Mouse (Mus musculus) liver, embryonic 15.5 days (tissue): Measurements from ENCODE around the gene Iqcb1. TPM values are rescaled to one million over a fixed set of nuclear protein-coding genes. Genes with fewer than 3 reads are reported as not detected.

ENCODE experiments used
- ATAC-seq: fragments of 200-750 bp; cut with Nextera tagmentation; 2 replicates; pipeline ENCODE4 v1.8.0; 2017; ENCODE audit warnings: moderate number of reproducible peaks, mild to moderate bottlenecking, moderate library complexity; ENCODE audit not compliant: insufficient read depth
- H3K27ac ChIP-seq: fragments of 300-500 bp; sonication (generic); replicated peaks from 2 replicates; pipeline ENCODE4 v1.5.1; 2015; ENCODE audit warnings: mild to moderate bottlenecking, inconsistent platforms
- H3K27me3 ChIP-seq: fragments of 300-500 bp; sonication (generic); 2 replicates; pipeline ENCODE4 v1.6.1; 2015; ENCODE audit warnings: mild to moderate bottlenecking, inconsistent platforms
- H3K36me3 ChIP-seq: fragments of 300-500 bp; sonication (generic); replicated peaks from 2 replicates; pipeline ENCODE4 v1.6.1; 2015; ENCODE audit warnings: moderate library complexity, mild to moderate bottlenecking, inconsistent platforms
- H3K4me1 ChIP-seq: fragments of 300-500 bp; sonication (generic); replicated peaks from 2 replicates; pipeline ENCODE4 v1.6.1; 2015; ENCODE audit warnings: inconsistent platforms
- H3K4me2 ChIP-seq: fragments of 300-500 bp; sonication (generic); 2 replicates; pipeline ENCODE4 v1.6.1; 2015; ENCODE audit warnings: moderate library complexity, mild to moderate bottlenecking, inconsistent platforms
- H3K4me3 ChIP-seq: fragments of 300-500 bp; sonication (generic); replicated peaks from 2 replicates; pipeline ENCODE4 v1.5.1; 2015; ENCODE audit warnings: mild to moderate bottlenecking, inconsistent platforms
- H3K9ac ChIP-seq: fragments of 300-500 bp; sonication (generic); 2 replicates; pipeline ENCODE4 v1.6.1; 2015; ENCODE audit warnings: moderate library complexity, mild to moderate bottlenecking, inconsistent platforms
- H3K9me3 ChIP-seq: fragments of 300-500 bp; sonication (generic); replicated peaks from 2 replicates; pipeline ENCODE4 v1.6.1; 2016; ENCODE audit warnings: inconsistent platforms
- WGBS: fragments of 180-500 bp; shearing (Covaris S2); methylation state at CpG from one replicate; pipeline ENCODE4 v1.1.7; 2015; ENCODE audit warnings: mixed read lengths; ENCODE audit not compliant: insufficient replicate concordance; 5-methylcytosine and 5-hydroxymethylcytosine counted together
- microRNA-seq: library from miRNA; unstranded; fragments of <30 nt; microRNA quantifications from one replicate; pipeline ENCODE4, GENCODE M21; 2016
- polyA plus RNA-seq: library from polyadenylated mRNA; unstranded; fragments of >200 nt; fragmentation: Nextera tagmentation; extraction: Ambion mirVana; gene quantifications from 2 replicates; pipeline ENCODE4 v1.2.1, GENCODE M21; 2015

The Iqcb1 gene
- polyA plus RNA-seq, 1 experiment from 2014 or later, result 9.1 TPM

- no peak for ATAC-seq
- Histone ChIP-seq H3K36me3 (peaks cover 59% of the 10 kb centered on the region), H3K4me1 (no peaks in the 10 kb centered on the region), H3K9ac (no peak overlapping the region), H3K4me3 (no peak overlapping the region), H3K27me3 (no peaks in the 10 kb centered on the region), H3K27ac (no peak overlapping the region), H3K9me3 (no peaks in the 10 kb centered on the region), H3K4me2 (no peak overlapping the region)
- WGBS, result 82% methylated on average over 10 of the region's 10 CpGs
Measured at GRCm38 (mm10) chr16:36911909-36912308, 83.7 kb downstream of the Iqcb1 start.

GRCm38 (mm10) chr16:36912311-36912710, 84.1 kb downstream of the Iqcb1 start:
- Histone ChIP-seq H3K9ac (no peak overlapping the region), H3K27me3 (no peaks in the 10 kb centered on the region), H3K36me3 (peaks cover 58% of the 10 kb centered on the region), H3K4me2 (no peak overlapping the region), H3K27ac (no peak overlapping the region), H3K4me3 (no peak overlapping the region), H3K9me3 (no peaks in the 10 kb centered on the region), H3K4me1 (no peaks in the 10 kb centered on the region)
- 84% methylated on average over 13 of the region's 13 CpGs for WGBS
- ATAC-seq, result no peak

DNA sequence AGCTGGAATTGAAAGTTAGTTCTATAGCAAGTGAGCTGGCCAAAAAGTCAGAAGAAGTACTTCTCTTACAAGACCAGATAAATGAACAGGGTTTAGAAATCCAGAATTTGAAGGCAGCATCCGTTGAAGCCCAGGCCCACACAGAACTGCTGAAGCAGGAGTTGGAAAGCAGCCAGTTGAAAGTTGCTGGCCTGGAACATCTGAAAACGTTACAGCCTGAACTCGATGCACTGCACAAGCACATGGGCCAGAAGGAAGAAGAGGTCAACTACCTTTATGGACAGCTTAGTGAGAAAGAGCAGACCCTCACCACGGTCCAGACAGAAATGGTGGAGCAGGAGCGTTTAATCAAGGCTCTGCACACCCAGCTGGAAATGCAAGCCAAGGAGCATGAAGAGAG, 86.0 kb downstream of the Iqcb1 start:
- no peak for ATAC-seq
- Histone ChIP-seq H3K4me2 (no peak overlapping the region), H3K36me3 (peaks cover 58% of the 10 kb centered on the region), H3K9ac (no peak overlapping the region), H3K27ac (0 out of 2 replicates have a peak overlapping the region, but pooled peaks have one; percentile 24), H3K4me3 (no peak overlapping the region), H3K9me3 (no peaks in the 10 kb centered on the region), H3K4me1 (no peaks in the 10 kb centered on the region), H3K27me3 (no peaks in the 10 kb centered on the region)
- WGBS, result 70% methylated on average over 5 of the region's 5 CpGs

DNA sequence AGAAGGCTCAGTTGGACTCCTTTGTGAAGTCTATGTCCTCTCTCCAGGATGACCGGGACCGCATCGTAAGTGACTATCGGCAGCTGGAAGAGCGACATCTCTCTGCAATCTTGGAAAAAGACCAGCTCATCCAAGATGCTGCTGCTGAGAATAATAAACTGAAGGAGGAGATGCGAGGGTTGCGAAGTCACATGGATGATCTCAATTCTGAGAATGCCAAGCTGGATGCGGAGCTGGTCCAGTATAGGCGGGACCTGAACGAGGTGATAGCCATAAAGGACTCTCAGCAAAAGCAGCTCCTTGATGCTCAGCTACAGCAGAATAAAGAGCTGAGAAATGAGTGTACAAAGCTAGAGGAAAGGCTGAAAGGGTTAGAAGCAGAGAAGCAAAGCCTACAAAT, 90.3 kb downstream of the Iqcb1 start:
- Histone ChIP-seq H3K9ac (no peak overlapping the region), H3K4me3 (no peak overlapping the region), H3K27me3 (no peaks in the 10 kb centered on the region), H3K9me3 (no peaks in the 10 kb centered on the region), H3K4me1 (no peaks in the 10 kb centered on the region), H3K27ac (no peak overlapping the region), H3K36me3 (peaks cover 50% of the 10 kb centered on the region), H3K4me2 (no peak overlapping the region)
- 93% methylated on average over 10 of the region's 10 CpGs for WGBS
- ATAC-seq, result no peak

DNA sequence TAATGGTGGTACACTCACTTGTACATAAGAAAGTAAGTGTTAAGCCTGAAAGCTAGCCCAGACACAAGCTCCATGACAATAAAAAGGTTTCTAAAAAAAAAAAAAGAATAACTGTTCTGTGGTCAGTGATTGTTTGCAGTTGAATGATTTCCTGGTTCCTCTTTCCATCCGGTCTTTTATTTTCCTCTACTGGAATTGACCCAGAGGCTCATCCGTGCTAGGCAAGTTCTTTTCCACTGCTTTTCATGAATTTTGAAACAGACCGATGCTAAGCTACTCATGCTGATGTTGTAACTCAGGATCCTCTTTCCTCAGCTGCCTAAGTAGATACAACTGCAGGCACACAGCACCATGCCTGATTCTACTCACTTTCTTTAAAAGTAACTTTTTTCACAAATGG, 92.2 kb downstream of the Iqcb1 start:
- no peak overlapping the region for H3K27ac ChIP-seq
- no peak overlapping the region for H3K4me3 ChIP-seq
- no peak overlapping the region for H3K4me2 ChIP-seq
- H3K36me3 ChIP-seq, result peaks cover 47% of the 10 kb centered on the region
- no peaks in the 10 kb centered on the region for H3K27me3 ChIP-seq
- no peak for ATAC-seq
- H3K9me3 ChIP-seq, result no peaks in the 10 kb centered on the region
- no peaks in the 10 kb centered on the region for H3K4me1 ChIP-seq
- H3K9ac ChIP-seq, result no peak overlapping the region
- WGBS, result 68% methylated on average over 3 of the region's 3 CpGs

DNA sequence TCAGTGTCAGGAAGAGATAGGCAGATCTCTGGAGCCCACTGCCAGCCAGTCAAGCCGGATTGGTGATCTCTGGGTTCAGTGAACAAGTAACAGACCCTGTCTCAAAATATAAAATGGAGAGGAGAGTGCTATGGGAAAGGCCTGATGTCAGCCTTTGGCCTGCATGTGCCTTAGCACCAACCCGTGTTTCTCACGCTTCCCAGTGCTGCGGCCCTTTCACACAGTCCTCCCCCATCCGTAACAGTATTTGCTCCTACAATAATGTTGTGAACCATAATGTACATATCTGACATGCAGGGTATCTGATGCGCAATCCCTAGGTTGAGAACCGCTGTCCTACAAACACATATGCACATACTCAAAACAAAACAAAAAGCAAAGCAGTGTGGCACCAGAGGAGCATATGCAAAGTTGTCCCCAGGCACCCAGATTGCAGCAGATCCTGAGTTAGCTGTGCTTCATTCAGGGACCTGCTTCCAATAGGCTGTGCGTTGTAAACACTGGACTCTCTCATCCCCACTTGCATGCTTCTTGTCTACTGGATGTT, 93.0 kb downstream of the Iqcb1 start:
- no peak overlapping the region for H3K4me2 ChIP-seq
- H3K4me1 ChIP-seq, result no peaks in the 10 kb centered on the region
- H3K36me3 ChIP-seq, result peaks cover 49% of the 10 kb centered on the region
- ATAC-seq, result no peak
- no peak overlapping the region for H3K4me3 ChIP-seq
- H3K27ac ChIP-seq, result no peak overlapping the region
- H3K9ac ChIP-seq, result no peak overlapping the region
- WGBS, result 82% methylated on average over 8 of the region's 8 CpGs
- H3K27me3 ChIP-seq, result no peaks in the 10 kb centered on the region
- no peaks in the 10 kb centered on the region for H3K9me3 ChIP-seq

GRCm38 (mm10) chr16:36921980-36922379, 93.8 kb downstream of the Iqcb1 start:
- no peak overlapping the region for H3K4me2 ChIP-seq
- no peak overlapping the region for H3K4me3 ChIP-seq
- ATAC-seq, result no peak
- H3K27ac ChIP-seq, result no peak overlapping the region
- H3K9ac ChIP-seq, result no peak overlapping the region
- no peaks in the 10 kb centered on the region for H3K4me1 ChIP-seq
- H3K27me3 ChIP-seq, result no peaks in the 10 kb centered on the region
- H3K9me3 ChIP-seq, result no peaks in the 10 kb centered on the region
- H3K36me3 ChIP-seq, result peaks cover 50% of the 10 kb centered on the region
- 64% methylated on average over 6 of the region's 6 CpGs for WGBS

Small RNAs within 50 kb of the gene (microRNA-seq; reads per million reads assigned to microRNA genes)
- not detected for gene Gm22617

Other genes starting within 250 kb of the Iqcb1 start
- gene Cd86, start 162.3 kb upstream of the Iqcb1 start, polyA plus RNA-seq, result 7.8 and 9.4 TPM in 2 replicates
- gene Ildr1, start 134.4 kb upstream of the Iqcb1 start, polyA plus RNA-seq, result 0.03 and 0.21 TPM in 2 replicates
- gene Slc15a2, start 43.4 kb upstream of the Iqcb1 start, polyA plus RNA-seq, result 1.7 and 2.0 TPM in 2 replicates
- 0.21 and 0.39 TPM in 2 replicates for gene Eaf2, start 46.6 kb downstream of the Iqcb1 start, polyA plus RNA-seq
- gene Golgb1, start 46.8 kb downstream of the Iqcb1 start, polyA plus RNA-seq, result 22.7 and 24.7 TPM in 2 replicates
- gene Hcls1, start 106.6 kb downstream of the Iqcb1 start, polyA plus RNA-seq, result 14.4 and 15.9 TPM in 2 replicates
- gene Fbxo40, start 162.1 kb downstream of the Iqcb1 start, polyA plus RNA-seq, result 0.03 TPM in 1 of 2 replicates, not detected in the other
- gene Polq, start 183.4 kb downstream of the Iqcb1 start, polyA plus RNA-seq, result 7.5 and 8.1 TPM in 2 replicates